Mouse (Mus musculus) lung, postnatal 14 days (tissue): ENCODE measurements around the gene Olfr1230.

Experiments used
- DNase-seq: peaks from one replicate; pipeline ENCODE4 v3.0.0; 2021

Gene Olfr1230

DNA sequence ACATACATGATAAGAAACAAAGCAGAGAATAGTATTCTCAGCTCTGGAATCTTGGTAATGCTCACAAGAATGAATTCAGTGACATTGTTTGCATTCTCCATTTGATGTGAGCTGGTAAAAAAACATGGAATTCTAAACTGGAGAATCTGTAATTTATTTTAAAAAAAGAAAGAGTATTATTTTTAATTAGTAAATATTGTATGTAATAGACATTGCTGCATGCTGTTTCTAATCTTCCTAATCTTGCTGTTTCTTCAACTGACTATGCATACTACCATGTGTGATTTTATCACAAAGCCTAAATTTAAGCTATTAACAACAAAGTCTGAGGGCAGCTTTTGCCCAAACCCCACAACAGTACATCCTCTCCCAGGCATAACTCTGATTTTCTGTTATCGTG, at the start of gene Olfr1230:
Gene Olfr1230, minus strand, starts transcription at position 101 of the 400 bp plus-strand sequence.
- DNase-seq, result no peak

GRCm38 (mm10) chr2:89342298-89342697, 45.2 kb upstream of the Olfr1230 start, which contains the start of gene Olfr1233:
Olfr1233 (minus strand) TSS chr2:89342398.
- no peak for DNase-seq

GRCm38 (mm10) chr2:89329575-89329974, 32.5 kb upstream of the Olfr1230 start, which contains the start of gene Olfr1232:
Olfr1232 (minus strand) TSS chr2:89329675.
- no peak for DNase-seq

- DNase-seq, result no peak
Measured at GRCm38 (mm10) chr2:89306974-89307373, 9.9 kb upstream of the Olfr1230 start, which contains the start of gene Olfr1231. Olfr1231 (minus strand) TSS chr2:89307074.

GRCm38 (mm10) chr2:89287914-89288313, 9.2 kb downstream of the Olfr1230 start, which contains the start of gene Olfr1229:
Olfr1229 (minus strand) TSS chr2:89288014.
- no peak for DNase-seq

DNA sequence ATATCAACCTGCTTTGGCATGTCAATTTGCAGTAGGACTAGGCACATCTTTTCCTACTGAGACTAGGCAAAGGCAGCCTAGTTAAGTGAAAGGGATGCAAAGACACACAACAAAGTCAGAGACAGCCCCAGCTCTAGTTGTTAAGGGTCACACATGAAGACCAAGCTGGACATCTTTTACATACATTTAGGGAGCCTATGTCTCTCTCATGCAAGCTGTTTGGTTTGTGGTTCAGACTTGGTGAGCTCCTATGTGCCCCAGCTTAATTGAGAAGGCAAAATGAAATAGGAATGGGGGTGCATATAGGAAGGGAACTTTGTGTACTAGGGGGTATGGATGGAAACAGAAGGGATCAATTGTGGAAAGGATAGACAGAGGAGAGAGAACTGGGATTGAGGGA, 43.1 kb downstream of the Olfr1230 start, which contains the start of gene Olfr1228:
Gene Olfr1228, minus strand, starts transcription at position 101 of the 400 bp plus-strand sequence.
- no peak for DNase-seq
